Mouse (Mus musculus) monocyte, adult 2 months (primary cell): Measurements from ENCODE around the gene Cyth3.

Source experiments
- DNase-seq, 2 experiments: peaks; one replicate each; pipeline ENCODE4 v3.0.0; 2022; ENCODE audit warnings: low spot score in 2 of 2, low read depth in 1 of 2

Gene Cyth3

DNA sequence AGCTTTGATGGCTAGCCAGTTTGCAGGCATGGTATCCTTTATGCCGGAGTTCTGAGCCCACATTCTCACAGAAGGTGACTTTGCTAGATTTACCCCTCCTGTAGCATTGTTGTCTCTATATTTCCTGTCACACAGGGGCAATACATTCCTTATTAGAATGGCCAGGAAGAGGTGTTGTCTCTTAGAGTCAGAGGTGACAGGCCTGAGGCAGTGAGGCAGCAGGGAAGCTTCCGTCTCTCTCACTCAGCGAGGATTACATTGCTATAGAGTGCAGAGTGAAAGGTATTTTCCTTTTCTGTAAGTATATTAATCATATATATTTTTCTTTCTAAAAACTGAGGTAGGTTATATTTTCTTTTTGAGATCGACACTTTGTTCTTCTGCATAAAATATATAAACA lies 11.6 kb downstream of the Cyth3 start:
- no peak for DNase-seq

DNA sequence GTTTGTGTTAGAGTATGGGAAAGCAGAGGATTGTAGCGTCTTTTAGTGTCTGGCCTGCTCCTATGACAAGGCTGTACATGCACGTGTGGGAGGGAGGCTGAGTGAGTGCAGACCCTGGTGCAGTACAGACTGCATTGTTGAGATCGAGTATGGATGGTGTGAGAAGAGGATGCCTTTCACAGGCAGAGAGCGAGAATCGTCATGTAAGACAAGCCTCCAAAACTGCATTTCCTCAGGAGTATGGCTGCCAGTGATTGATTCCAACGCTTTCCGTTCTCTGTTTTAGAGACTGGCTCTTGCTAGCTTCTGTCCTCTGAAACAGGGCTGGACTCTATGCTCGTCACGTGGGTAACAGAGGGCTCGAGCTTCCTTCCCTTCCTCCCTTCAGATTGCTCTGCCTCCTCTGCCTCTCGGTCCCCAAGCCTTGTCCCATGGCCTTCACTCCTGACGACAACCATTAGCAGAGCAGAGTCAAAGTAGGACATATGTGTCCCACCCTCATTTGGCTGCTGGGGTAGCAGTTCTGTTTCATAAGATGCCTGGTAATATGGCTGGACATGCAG lies 12.4 kb downstream of the Cyth3 start:
- no peak for DNase-seq

- no peak for DNase-seq
Measured at GRCm38 (mm10) chr5:143635358-143635757, 13.1 kb downstream of the Cyth3 start.

GRCm38 (mm10) chr5:143636173-143636572 lies 13.9 kb downstream of the Cyth3 start:
- no peak for DNase-seq

DNA sequence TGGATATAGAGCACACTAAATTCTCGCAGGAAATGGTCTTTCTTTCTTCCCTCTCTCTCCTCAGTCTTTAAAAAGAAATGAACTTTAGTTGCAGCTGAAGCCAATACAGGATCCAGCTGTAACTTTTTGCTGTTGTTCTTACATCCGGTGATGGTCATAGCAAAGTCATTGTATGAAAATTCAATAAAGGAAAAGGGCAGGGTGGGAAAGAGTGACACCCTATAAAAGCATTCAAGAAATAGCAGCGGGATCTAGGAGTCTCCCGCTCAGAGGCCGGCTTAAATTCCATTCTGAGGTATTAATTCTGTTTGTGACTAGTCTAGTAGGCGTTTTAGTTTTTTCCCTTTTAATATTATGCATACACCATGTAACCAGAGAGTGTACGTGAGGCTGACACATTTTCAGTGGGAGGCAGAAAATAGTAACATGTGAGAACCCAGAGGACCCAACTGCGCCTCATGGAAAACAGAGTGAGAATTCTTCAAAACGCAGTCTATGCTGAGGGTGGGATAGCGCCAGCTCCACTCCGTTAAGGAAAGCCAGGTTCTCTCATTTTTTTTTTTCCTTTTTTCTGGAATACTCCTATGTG lies 15.7 kb downstream of the Cyth3 start:
- DNase-seq = no peak

GRCm38 (mm10) chr5:143638516-143639270 lies 16.4 kb downstream of the Cyth3 start:
- DNase-seq = no peak

DNA sequence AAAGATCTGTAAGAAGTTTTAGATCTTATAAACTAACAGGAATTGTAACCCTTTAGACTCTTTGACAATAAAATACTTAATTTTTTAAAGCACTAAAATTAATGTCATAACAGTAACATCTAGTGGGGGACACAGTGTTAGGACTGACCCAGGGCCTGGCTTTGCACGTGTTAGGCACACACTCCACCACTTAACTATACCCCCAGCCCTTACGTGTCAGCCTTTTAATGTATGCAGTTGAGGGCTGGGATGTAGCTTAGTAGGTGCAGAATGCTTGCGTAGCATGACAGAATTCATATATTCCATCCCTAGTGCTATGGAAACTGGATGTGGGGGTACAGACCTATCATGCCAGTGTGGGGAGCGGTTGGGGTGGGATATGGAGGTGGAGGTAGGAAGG lies 17.1 kb downstream of the Cyth3 start:
- no peak for DNase-seq

GRCm38 (mm10) chr5:143639810-143640209 lies 17.6 kb downstream of the Cyth3 start:
- DNase-seq = no peak

GRCm38 (mm10) chr5:143641503-143641902 lies 19.3 kb downstream of the Cyth3 start:
- DNase-seq = no peak

GRCm38 (mm10) chr5:143642262-143642831 lies 20.1 kb downstream of the Cyth3 start:
- DNase-seq = no peak

DNA sequence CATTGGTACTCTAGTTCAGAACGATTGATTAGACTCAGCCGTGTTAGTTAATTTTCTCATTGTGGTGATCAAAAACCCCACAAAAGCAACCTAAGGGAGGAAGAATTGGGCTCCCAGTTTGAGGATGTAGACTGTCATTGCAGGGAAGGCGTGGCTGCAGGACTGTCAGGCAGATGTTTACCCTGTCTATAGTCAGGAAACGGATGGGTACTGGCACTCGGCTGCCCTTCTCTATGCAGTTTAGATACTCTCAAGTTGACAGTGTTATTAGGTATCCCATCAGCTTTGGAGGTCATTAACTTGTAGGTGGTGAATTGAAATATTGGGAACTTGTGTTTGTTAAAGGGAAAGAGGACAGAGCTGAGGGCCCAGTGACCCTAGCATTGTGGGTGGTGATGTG lies 23.7 kb downstream of the Cyth3 start:
- DNase-seq = no peak

DNA sequence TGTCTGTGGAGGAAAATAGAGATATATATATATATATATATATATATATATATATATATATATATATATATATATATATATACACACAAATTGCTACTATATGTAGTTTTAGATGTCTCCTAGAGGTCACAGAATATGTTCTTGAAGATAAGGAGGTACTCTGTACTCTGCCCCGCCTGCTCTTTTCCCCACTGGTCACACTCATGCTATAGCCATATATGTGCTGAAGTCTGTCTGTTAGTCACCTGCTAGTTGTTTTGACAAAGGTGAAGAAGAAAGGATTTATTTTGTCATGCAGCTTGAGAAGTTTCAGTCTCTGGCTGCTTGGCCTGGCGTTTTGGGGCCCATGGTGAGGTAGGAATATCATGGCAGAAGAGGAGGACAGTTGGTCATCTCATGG lies 25.2 kb downstream of the Cyth3 start:
- DNase-seq = no peak

GRCm38 (mm10) chr5:143648058-143648457 lies 25.8 kb downstream of the Cyth3 start:
- no peak for DNase-seq

GRCm38 (mm10) chr5:143649168-143649567 lies 26.9 kb downstream of the Cyth3 start:
- no peak for DNase-seq

- DNase-seq = no peak
Measured at GRCm38 (mm10) chr5:143651855-143652631, 29.8 kb downstream of the Cyth3 start.

DNA sequence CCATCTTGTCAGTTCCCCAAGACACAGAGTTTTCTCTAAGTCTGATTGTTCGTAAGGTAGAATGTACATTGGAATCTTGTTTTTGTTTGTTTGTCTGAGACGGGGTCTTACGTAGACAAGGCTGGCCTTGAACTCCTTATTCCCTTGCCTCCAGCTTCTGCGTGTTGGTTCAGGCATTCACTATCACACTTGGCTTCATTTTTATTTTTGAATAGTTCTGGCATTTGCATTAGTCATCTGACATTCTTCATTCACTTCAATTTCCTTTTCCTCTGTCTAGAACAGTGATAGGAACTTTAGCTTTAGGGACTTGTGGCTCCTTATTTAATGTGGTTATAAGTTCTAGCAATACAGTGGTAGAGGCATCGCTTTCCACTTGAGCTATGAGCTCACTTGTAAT lies 31.2 kb downstream of the Cyth3 start:
- no peak for DNase-seq

DNA sequence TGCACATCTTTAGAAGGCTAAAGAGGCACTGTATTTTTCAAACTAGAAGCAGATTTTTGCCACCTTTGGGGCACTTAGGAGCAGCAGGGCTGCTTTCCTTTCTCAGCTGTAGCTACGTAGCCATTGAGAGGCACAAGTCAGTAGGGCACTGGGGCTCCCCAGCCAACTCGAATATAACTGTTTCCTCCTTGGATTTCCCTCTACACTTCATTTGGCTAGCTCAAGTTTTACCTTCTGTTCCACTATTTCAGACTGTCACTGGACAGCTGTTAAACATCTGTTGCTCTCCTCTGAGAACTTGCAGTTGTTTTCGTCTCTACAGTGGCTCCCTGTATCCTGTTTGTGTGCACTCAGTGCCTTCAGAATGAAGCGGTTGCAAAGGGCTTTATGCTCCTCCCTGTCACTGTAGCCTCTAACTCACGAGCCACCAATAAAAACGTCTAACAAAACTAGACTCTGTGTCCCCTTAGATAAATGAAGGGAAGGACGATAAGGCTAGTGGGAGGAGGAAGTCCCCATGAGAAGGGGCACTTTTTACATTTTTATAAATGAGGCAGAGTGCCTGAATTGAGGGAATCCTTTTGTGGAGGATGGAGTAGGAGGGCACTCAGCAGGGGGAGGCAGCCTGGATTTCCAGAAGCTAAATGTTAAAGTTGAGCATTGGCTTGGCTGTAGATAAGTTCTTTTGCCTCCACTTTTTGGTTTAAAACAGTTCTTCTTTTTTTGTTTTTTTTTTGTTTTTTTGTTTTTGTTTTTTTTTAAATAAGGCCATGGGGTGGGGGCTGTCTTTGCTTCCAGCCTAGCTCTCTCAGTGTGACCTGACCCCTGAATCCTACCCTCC lies 32.6 kb downstream of the Cyth3 start:
- DNase-seq = no peak

DNA sequence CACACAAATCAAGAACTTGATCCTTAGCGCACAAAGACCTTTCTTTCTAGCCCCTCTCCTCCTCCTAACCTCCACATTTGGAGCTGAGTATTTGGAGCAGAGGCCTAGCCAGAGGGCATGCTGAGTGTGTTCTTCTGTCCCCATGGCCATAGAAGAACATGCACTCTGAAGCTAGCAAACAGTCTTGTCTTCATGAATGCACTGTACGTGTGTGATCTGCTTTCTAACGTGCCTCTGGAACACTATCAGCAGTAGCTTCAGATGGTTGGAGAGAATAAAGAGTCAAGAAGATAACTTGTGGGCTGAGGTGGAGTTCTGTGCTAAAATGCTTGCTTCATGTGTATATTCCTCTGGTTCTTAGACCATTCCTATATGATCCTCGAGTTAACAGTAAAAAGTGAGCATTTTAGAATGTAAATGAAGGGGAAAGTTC lies 33.3 kb downstream of the Cyth3 start:
- no peak for DNase-seq

DNA sequence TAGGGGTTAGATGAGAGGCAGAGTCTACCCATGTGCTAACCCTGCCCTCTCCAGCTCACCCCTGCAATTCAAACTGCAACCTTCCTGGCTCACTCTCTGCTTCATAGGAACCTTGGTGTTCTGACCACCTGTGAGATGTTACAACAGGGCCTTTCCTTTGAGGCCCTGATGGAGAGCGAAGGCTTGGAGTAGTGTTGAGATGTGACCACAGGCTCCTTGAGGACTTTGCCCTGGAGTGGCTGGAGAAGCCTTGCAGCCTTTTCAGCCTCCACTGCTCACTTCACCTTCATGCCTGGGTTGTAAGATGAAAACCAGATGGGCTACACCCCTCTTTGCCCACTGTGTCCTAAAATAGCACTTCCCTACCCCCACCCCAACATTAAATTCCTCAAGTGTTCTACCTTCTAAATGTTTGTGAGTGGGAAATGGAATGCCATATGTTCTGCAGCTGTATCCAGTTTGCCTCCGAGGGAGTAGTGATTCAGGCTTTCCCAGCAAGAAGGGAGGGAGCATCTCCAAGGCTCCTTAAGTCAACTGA lies 34.5 kb downstream of the Cyth3 start:
- no peak for DNase-seq

DNA sequence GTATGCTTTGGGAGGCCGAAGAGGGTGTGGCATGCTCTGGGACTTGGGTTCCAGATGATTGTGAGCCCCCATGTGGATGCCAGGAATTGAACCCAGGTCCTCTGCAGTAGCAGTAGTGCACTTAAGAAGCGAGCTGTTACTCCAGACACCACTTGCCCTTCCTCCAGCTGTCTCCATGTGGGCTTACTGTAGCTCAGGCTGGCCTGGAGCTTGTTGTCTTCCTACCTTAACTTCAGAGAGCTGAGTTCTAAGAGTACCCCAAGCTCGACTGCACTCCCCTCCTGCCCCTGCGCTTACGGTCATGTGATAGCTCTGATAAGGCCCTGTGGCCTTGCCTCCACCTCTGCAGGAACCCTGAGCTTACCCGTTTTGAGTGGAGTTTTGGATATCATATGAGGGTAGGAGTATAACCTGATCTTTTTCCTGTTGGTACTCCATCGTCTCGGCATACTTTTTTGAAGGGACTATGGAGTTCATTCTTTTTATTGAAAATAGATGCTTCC lies 36.8 kb downstream of the Cyth3 start:
- DNase-seq = no peak
